Mouse (Mus musculus) thymus, postnatal 25 days (tissue): Measurements from ENCODE around the gene Usp33.

Experiments
- DNase-seq: peaks from one replicate; pipeline ENCODE4 v3.0.0; 2022

Gene Usp33

DNA sequence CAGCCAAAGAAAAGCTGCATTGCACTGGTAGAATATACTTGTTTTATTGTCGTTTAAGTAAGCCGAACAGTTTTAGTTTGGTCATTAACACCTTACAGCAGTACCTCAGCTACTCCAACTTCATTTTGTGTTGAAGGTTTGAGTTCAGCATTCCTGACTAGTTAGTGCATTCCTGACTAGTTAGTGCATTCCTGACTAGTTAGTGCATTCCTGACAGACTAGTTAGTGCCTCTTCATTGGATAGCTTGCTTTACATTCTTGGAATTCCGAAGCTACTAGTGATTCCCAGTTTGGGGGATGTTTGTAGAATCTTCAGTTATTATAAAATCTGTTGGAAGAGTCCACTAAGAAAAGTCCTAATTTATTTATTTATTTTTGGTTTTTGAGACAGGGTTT, 56.4 kb downstream of the Usp33 start:
- DNase-seq, result no peak

- no peak for DNase-seq
These were observed 57.5 kb downstream of the Usp33 start for GRCm38 (mm10) chr3:152403827-152404226.

GRCm38 (mm10) chr3:152405420-152405819, 59.1 kb downstream of the Usp33 start:
- no peak for DNase-seq

DNA sequence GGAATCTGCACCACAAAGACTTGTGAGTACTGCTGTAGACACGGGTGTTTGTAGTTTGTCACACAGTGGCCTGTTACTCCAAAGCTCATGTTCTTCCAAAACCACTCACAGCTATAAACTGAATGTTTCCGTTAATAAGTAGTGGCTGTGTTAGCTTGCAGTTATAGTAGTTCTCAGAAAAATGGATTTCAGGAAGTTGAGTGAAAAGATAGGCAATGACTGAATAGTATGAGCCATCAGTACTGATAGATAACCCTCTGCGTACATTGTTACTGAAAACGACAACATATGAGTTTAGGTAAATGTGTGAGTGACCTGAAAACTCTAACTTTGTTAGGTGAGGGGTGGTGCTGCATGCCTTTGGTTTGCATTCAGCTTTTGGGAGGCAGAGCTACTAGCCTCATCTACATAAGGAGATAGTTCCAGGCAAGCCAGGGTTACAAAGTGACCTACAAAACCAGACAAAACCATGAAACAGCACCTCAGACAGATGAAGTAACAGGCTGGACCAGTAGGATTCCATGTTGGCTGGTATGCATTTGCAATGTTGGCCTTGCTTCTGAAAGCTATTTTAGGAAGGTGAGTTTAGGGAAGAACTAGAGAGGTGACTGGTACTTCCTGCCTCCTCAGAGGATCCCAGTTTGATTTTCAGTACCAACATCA, 59.8 kb downstream of the Usp33 start:
- no peak for DNase-seq

- DNase-seq, result no peak
These were observed 64.8 kb downstream of the Usp33 start for GRCm38 (mm10) chr3:152410980-152411551.

DNA sequence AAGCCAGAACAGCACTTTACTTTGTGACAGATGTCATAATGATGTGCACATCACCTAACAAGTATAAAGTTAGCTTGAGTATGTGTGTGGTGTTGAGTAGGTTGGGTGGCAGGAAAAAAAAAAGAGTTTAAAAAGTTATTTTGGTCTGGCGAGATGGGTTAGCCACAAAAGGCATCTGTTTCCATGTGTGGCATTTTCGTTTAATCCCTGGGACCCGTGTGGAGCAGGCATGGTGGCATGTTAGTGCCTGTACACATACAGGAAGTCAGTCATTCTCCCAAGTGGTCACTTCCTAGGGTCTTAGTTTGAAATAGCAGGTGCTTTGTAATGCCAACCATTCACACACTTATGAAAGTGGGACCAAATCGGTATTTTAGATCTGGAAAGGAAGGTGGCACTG, 66.1 kb downstream of the Usp33 start:
- no peak for DNase-seq

- DNase-seq, result no peak
These were observed 82.6 kb downstream of the Usp33 start for GRCm38 (mm10) chr3:152428925-152429324.

- no peak for DNase-seq
These were observed 86.4 kb downstream of the Usp33 start for GRCm38 (mm10) chr3:152432677-152433076.

GRCm38 (mm10) chr3:152435590-152435989, 89.3 kb downstream of the Usp33 start:
- DNase-seq, result no peak

GRCm38 (mm10) chr3:152438068-152438467, 91.8 kb downstream of the Usp33 start:
- no peak for DNase-seq

DNA sequence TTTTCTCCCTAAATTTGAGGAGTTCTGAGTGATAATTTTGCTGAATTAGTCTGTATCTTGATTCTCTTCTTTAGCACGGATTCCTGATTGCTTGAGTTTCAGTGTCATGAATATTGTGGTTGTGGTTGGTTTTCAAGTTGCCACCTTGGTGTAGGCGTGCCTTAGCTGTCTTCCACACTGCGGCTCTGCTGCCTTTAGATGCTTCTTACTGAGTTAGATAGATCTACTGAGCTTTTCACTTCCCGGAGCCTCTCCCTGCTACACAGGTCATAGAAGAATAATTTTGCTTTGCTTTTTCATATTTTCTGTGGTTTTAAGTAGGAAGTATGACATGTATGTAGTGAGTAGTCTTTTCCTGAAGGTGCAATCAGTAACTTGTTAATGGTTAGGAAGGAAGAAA, 96.5 kb downstream of the Usp33 start:
- DNase-seq, result no peak
